13 mouse cellular contexts compared by ENCODE assay signal in the genomic region with DNA sequence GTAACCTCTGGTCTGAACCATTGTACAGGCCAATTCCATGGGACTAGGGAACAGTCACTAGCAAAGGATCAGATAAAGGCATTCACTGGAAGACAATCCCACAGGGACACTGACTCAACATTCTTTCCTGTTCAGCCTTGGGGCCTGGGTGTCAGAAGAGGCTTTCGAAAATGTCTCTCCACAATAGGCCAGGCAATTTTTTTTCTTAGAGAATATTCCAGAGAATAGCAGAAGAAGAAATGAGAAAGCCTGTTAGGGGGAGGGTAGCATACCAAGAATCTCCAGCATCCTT. TPM values are rescaled to one million over a fixed set of nuclear protein-coding genes. Genes with fewer than 3 reads are reported as not detected.
DNase-seq lines count a peak whose midpoint lies in the region; ATAC-seq lines count a peak whose summit lies in the region.
"Had no signal": no experiment of that assay in that cellular context is flagged by ENCODE, and none has a peak within 500 bp of the region (broad histone marks: within the 10 kb centered on the region; RNA-seq: fewer than 3 reads in every experiment).

No protein-coding gene starts in this region.

- no peaks in the 10 kb centered on the region for H3K36me3 ChIP-seq in heart, embryonic 10.5 days
- no peaks in the 10 kb centered on the region for H3K36me3 ChIP-seq in embryonic facial prominence, embryonic 11.5 days (replicated peaks; ENCODE audit: control insufficient read depth, insufficient read depth, low read depth, low read length)
- H3K36me3 ChIP-seq in hindbrain, embryonic 13.5 days, result no peaks in the 10 kb centered on the region
- H3K36me3 ChIP-seq in midbrain, embryonic 13.5 days, result no peaks in the 10 kb centered on the region

- 72% methylated on average over 1 of the region's 1 CpGs for WGBS in heart, embryonic 10.5 days
- WGBS in embryonic facial prominence, embryonic 11.5 days, result 83% methylated on average over 1 of the region's 1 CpGs
- 64% methylated on average over 1 of the region's 1 CpGs for WGBS in hindbrain, embryonic 13.5 days
- 77% methylated on average over 1 of the region's 1 CpGs for WGBS in midbrain, embryonic 13.5 days

- H3K4me2 ChIP-seq in embryonic facial prominence, embryonic 11.5 days (ENCODE audit: low read depth, low read length), result no peak overlapping the region
- peak overlapping the region; percentile 64; the same call in 1 of the 2 replicates for H3K4me2 ChIP-seq in hindbrain, embryonic 13.5 days
- peak overlapping the region; percentile 65 for H3K4me2 ChIP-seq in midbrain, embryonic 13.5 days (replicated peaks)

- no peak overlapping the region for H3K9ac ChIP-seq in embryonic facial prominence, embryonic 11.5 days (replicated peaks; ENCODE audit: low read length)
- no peak overlapping the region for H3K9ac ChIP-seq in hindbrain, embryonic 13.5 days
- no peak overlapping the region for H3K9ac ChIP-seq in midbrain, embryonic 13.5 days (replicated peaks)

- no peak for DNase-seq in heart, embryonic 10.5 days (ENCODE audit: low spot score)
- DNase-seq in heart, postnatal 4 days, result no peak
- DNase-seq in embryonic facial prominence, embryonic 11.5 days (ENCODE audit: low spot score), result peak; percentile 0
- DNase-seq in cerebellum, postnatal 10 days, result no peak
- DNase-seq in urinary bladder, postnatal 14 days (ENCODE audit: low spot score), result no peak
- DNase-seq in layer of hippocampus, adult 11-12 months (ENCODE audit: low spot score), result no peak
- DNase-seq: cerebellum, adult 2 months had no signal

- H3K27me3 ChIP-seq in heart, embryonic 10.5 days (ENCODE audit: insufficient read depth, poor library complexity, severe bottlenecking), result no peaks in the 10 kb centered on the region
- H3K27me3 ChIP-seq in embryonic facial prominence, embryonic 11.5 days (ENCODE audit: control insufficient read depth, insufficient read depth, low read length), result no peaks in the 10 kb centered on the region
- no peaks in the 10 kb centered on the region for H3K27me3 ChIP-seq in hindbrain, embryonic 13.5 days
- no peaks in the 10 kb centered on the region for H3K27me3 ChIP-seq in midbrain, embryonic 13.5 days

- no peaks in the 10 kb centered on the region for H3K9me3 ChIP-seq in heart, embryonic 10.5 days
- H3K9me3 ChIP-seq in embryonic facial prominence, embryonic 11.5 days (replicated peaks; ENCODE audit: control insufficient read depth, low read length), result no peaks in the 10 kb centered on the region
- no peaks in the 10 kb centered on the region for H3K9me3 ChIP-seq in hindbrain, embryonic 13.5 days
- no peaks in the 10 kb centered on the region for H3K9me3 ChIP-seq in midbrain, embryonic 13.5 days

- peak overlapping the region; percentile 58; the same call in 1 of the 2 replicates for H3K4me3 ChIP-seq in heart, embryonic 10.5 days
- H3K4me3 ChIP-seq in embryonic facial prominence, embryonic 11.5 days (ENCODE audit: low read depth, low read length), result no peak overlapping the region; the same call in 1 of the 2 replicates
- peak overlapping the region; percentile 43; the same call in 1 of the 2 replicates for H3K4me3 ChIP-seq in hindbrain, embryonic 13.5 days
- peak overlapping the region; percentile 45; the same call in 1 of the 2 replicates for H3K4me3 ChIP-seq in midbrain, embryonic 13.5 days (replicated peaks)

- H3K4me1 ChIP-seq in heart, embryonic 10.5 days, result no peaks in the 10 kb centered on the region
- H3K4me1 ChIP-seq in embryonic facial prominence, embryonic 11.5 days (ENCODE audit: control insufficient read depth, insufficient read depth, low read length), result no peaks in the 10 kb centered on the region
- peaks cover 4% of the 10 kb centered on the region; the same call in 1 of the 2 replicates for H3K4me1 ChIP-seq in hindbrain, embryonic 13.5 days (replicated peaks)
- H3K4me1 ChIP-seq in midbrain, embryonic 13.5 days (replicated peaks), result no peaks in the 10 kb centered on the region

- H3K27ac ChIP-seq in heart, embryonic 10.5 days, result no peak overlapping the region
- H3K27ac ChIP-seq in embryonic facial prominence, embryonic 11.5 days (replicated peaks; ENCODE audit: low read depth, low read length), result no peak overlapping the region
- no peak overlapping the region for H3K27ac ChIP-seq in hindbrain, embryonic 13.5 days
- no peak overlapping the region for H3K27ac ChIP-seq in midbrain, embryonic 13.5 days

- no peak for ATAC-seq in embryonic facial prominence, embryonic 11.5 days (replicated peaks; ENCODE audit: insufficient number of reproducible peaks, low FRiP score, low TSS enrichment, low read depth)
- ATAC-seq in hindbrain, embryonic 13.5 days (ENCODE audit: low FRiP score), result no peak
- ATAC-seq in midbrain, embryonic 13.5 days, result peak; percentile 14; the same call in 1 of the 2 replicates
- ATAC-seq: activated CD4-positive, CD25-positive, alpha-beta regulatory T cell, adult 4 months had no signal

RNA-seq across cellular contexts. Expression of a gene that starts 0.7 kb away (rescaled TPM):
- 1.1 and 1.7 TPM in 2 replicates for polyA plus RNA-seq in heart, embryonic 10.5 days (2016; fragmentation: Nextera tagmentation; extraction: Ambion mirVana)
- 1 to 10 TPM in 1 of 2 experiments, under 1 TPM in 1; 0.88 to 1.1 TPM for total RNA-seq in heart, postnatal 4 days (2021)
- polyA plus RNA-seq in embryonic facial prominence, embryonic 11.5 days (2014; fragmentation: Nextera tagmentation; extraction: Ambion mirVana), result 0.74 and 1.6 TPM in 2 replicates
- polyA plus RNA-seq in hindbrain, embryonic 13.5 days (2015; fragmentation: Nextera tagmentation; extraction: Ambion mirVana), result 0.65 and 0.97 TPM in 2 replicates
- 0.41 and 0.97 TPM in 2 replicates for polyA plus RNA-seq in midbrain, embryonic 13.5 days (2015; fragmentation: Nextera tagmentation; extraction: Ambion mirVana)
- total RNA-seq: megakaryocyte, adult 5-6 weeks had no signal
- polyA plus RNA-seq: activated CD4-positive, CD25-positive, alpha-beta regulatory T cell, adult 4 months had no signal

RNA-seq across cellular contexts. Expression of a gene that starts 53.5 kb away (rescaled TPM):
- not detected in 2 replicates for polyA plus RNA-seq in heart, embryonic 10.5 days (2016; fragmentation: Nextera tagmentation; extraction: Ambion mirVana)
- total RNA-seq in heart, postnatal 4 days (2021), result not detected
- not detected in 2 replicates for polyA plus RNA-seq in embryonic facial prominence, embryonic 11.5 days (2014; fragmentation: Nextera tagmentation; extraction: Ambion mirVana)
- not detected in 2 replicates for polyA plus RNA-seq in hindbrain, embryonic 13.5 days (2015; fragmentation: Nextera tagmentation; extraction: Ambion mirVana)
- polyA plus RNA-seq in midbrain, embryonic 13.5 days (2015; fragmentation: Nextera tagmentation; extraction: Ambion mirVana), result not detected in 2 replicates
- total RNA-seq: gastrocnemius, adult 8-10 months; megakaryocyte, adult 5-6 weeks had no signal
- polyA plus RNA-seq: activated CD4-positive, CD25-positive, alpha-beta regulatory T cell, adult 4 months; cerebellum, adult 2 months; small intestine, adult 2 months had no signal
